Mouse (Mus musculus): ENCODE results near the gene Yif1b. TPM values are rescaled to one million over a fixed set of nuclear protein-coding genes. Genes with fewer than 3 reads are reported as not detected.
A peak's percentile ranks its signal among the peaks of the same experiment; 100 is the strongest.

Gene Yif1b
- polyA plus RNA-seq, 1 experiment from 2014 or later: 126 TPM

GRCm38 (mm10) chr7:29251166-29251565, 13.0 kb downstream of the Yif1b start:
- Histone ChIP-seq H3K27ac (ENCODE audit: low read length) (no peak overlapping the region), H3K4me3 (ENCODE audit: low read length) (no peak overlapping the region), H3K4me1 (replicated peaks; ENCODE audit: control insufficient read depth, insufficient read depth, low read length) (peaks cover 20% of the 10 kb centered on the region), H3K9ac (ENCODE audit: low read length) (no peak overlapping the region), H3K27me3 (ENCODE audit: control insufficient read depth, insufficient read depth, low read depth, low read length) (no peaks in the 10 kb centered on the region), H3K4me2 (ENCODE audit: low read depth, low read length) (no peak overlapping the region), H3K9me3 (ENCODE audit: control insufficient read depth, low read length) (no peaks in the 10 kb centered on the region), H3K36me3 (ENCODE audit: control insufficient read depth, insufficient read depth, low read length) (no peaks in the 10 kb centered on the region)
- 59% methylated on average over 3 of the region's 3 CpGs for WGBS
- ATAC-seq (ENCODE audit: low read depth): no peak

DNA sequence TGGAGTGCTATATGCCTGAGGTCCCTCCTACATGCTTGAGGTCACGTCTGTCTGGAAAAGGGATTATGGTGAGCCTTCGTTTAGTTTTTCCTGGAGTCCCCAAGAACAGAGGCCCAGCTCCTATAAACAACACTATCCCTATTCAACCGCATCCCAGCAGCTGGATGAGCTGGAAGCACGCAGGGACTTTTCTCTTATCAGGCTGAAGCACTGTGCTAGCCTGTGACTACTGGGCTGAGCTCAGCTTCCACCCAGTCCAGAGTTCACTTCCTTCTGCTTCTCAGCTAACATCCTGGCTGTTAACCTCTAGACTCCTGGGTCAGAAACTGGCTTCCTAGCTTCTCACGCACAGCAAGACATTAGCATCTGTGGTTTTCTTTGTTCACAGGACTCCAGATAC, 15.7 kb downstream of the Yif1b start:
- Histone ChIP-seq H3K4me3 (ENCODE audit: low read length) (no peak overlapping the region), H3K27ac (ENCODE audit: low read length) (no peak overlapping the region), H3K9me3 (ENCODE audit: control insufficient read depth, low read length) (no peaks in the 10 kb centered on the region), H3K4me1 (replicated peaks; ENCODE audit: control insufficient read depth, insufficient read depth, low read length) (peaks cover 10% of the 10 kb centered on the region), H3K9ac (ENCODE audit: low read length) (no peak overlapping the region), H3K27me3 (ENCODE audit: control insufficient read depth, insufficient read depth, low read depth, low read length) (no peaks in the 10 kb centered on the region), H3K36me3 (ENCODE audit: control insufficient read depth, insufficient read depth, low read length) (no peaks in the 10 kb centered on the region), H3K4me2 (ENCODE audit: low read depth, low read length) (no peak overlapping the region)
- no peak for ATAC-seq (ENCODE audit: low read depth)
- WGBS: 42% methylated on average over 5 of the region's 5 CpGs

- Histone ChIP-seq H3K9me3 (ENCODE audit: control insufficient read depth, low read length) (no peaks in the 10 kb centered on the region), H3K4me2 (ENCODE audit: low read depth, low read length) (no peak overlapping the region), H3K9ac (ENCODE audit: low read length) (no peak overlapping the region), H3K4me1 (replicated peaks; ENCODE audit: control insufficient read depth, insufficient read depth, low read length) (peaks cover 10% of the 10 kb centered on the region), H3K4me3 (ENCODE audit: low read length) (no peak overlapping the region), H3K36me3 (ENCODE audit: control insufficient read depth, insufficient read depth, low read length) (no peaks in the 10 kb centered on the region), H3K27me3 (ENCODE audit: control insufficient read depth, insufficient read depth, low read depth, low read length) (no peaks in the 10 kb centered on the region), H3K27ac (ENCODE audit: low read length) (no peak overlapping the region)
- ATAC-seq (ENCODE audit: low read depth): no peak
- 71% methylated on average over 4 of the region's 4 CpGs for WGBS
Observed at GRCm38 (mm10) chr7:29255875-29256274, 17.7 kb downstream of the Yif1b start.

- H3K27ac ChIP-seq (ENCODE audit: low read length): peak overlapping the region; percentile 37; the same call in 1 of the 2 replicates
Observed at GRCm38 (mm10) chr7:29257368-29257767, 19.2 kb downstream of the Yif1b start.

DNA sequence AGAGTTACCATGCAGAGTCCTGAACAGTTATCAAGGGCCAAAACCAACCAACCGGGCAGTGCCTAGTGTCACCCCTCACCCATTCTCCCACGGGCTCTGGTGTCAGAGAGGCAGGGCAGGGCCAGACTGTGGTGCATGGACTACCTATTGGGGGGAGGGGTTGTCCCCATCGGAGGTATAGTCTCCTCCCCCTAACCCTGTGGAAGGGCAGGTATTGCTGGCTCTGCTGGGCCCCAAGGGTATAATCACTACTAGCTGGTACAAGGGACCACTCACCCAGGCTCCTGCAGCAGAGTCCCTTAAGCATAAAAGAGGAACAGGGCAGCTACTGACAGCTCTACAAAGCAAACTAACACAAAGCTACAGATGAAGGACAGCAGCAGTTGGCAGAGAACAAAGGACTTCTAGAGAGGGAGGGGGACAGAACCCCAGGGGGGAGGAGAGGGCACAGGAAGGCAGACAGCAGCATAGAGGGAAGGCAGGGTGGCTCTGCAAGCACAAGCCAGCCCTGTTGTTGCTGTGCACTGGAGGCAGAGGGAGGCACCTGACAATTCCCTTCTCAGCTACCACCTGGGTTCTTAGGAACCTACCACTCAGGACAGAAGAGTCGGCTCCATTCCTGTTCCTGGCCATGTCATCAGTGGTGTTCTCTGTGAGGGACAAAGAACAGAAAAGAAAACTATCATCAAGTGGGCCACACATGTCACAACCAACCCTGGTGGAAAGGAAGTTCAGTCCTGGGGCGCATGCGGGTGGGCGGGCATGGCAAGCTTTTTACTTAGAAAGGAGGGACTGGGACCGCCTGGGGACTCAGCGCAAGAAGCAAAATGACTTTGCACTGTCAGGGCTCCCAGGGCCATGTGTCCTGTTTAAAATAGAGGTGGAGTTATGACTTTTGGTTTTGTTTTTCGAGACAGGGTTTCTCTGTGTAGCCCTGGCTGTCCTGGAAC, 21.9 kb downstream of the Yif1b start:
- Histone ChIP-seq H3K4me1 (replicated peaks; ENCODE audit: control insufficient read depth, insufficient read depth, low read length) (peaks cover 10% of the 10 kb centered on the region), H3K27ac (ENCODE audit: low read length) (no peak overlapping the region), H3K9ac (ENCODE audit: low read length) (no peak overlapping the region), H3K9me3 (ENCODE audit: control insufficient read depth, low read length) (no peaks in the 10 kb centered on the region), H3K4me2 (ENCODE audit: low read depth, low read length) (no peak overlapping the region), H3K36me3 (ENCODE audit: control insufficient read depth, insufficient read depth, low read length) (no peaks in the 10 kb centered on the region), H3K27me3 (ENCODE audit: control insufficient read depth, insufficient read depth, low read depth, low read length) (no peaks in the 10 kb centered on the region), H3K4me3 (ENCODE audit: low read length) (no peak overlapping the region)
- 78% methylated on average over 10 of the region's 10 CpGs for WGBS
- ATAC-seq (ENCODE audit: low read depth): 0 out of 2 replicates have a peak, but pooled peaks have one; percentile 21

More at GRCm38 (mm10) chr7:29257368-29257767, 19.2 kb downstream of the Yif1b start:
- H3K9me3 ChIP-seq (ENCODE audit: control insufficient read depth, low read length): no peaks in the 10 kb centered on the region
- no peak overlapping the region for H3K4me2 ChIP-seq (ENCODE audit: low read depth, low read length)
- no peak overlapping the region for H3K4me3 ChIP-seq (ENCODE audit: low read length)
- H3K4me1 ChIP-seq (replicated peaks; ENCODE audit: control insufficient read depth, insufficient read depth, low read length): peaks cover 10% of the 10 kb centered on the region
- ATAC-seq (ENCODE audit: low read depth): peak; percentile 61
- H3K27me3 ChIP-seq (ENCODE audit: control insufficient read depth, insufficient read depth, low read depth, low read length): no peaks in the 10 kb centered on the region
- H3K9ac ChIP-seq (ENCODE audit: low read length): no peak overlapping the region
- WGBS: 78% methylated on average over 1 of the region's 1 CpGs
- no peaks in the 10 kb centered on the region for H3K36me3 ChIP-seq (ENCODE audit: control insufficient read depth, insufficient read depth, low read length)

- WGBS: 51% methylated on average over 6 of the region's 6 CpGs
- Histone ChIP-seq H3K4me2 (ENCODE audit: low read depth, low read length) (no peak overlapping the region), H3K27ac (ENCODE audit: low read length) (no peak overlapping the region), H3K36me3 (ENCODE audit: control insufficient read depth, insufficient read depth, low read length) (no peaks in the 10 kb centered on the region), H3K27me3 (ENCODE audit: control insufficient read depth, insufficient read depth, low read depth, low read length) (no peaks in the 10 kb centered on the region), H3K4me3 (ENCODE audit: low read length) (no peak overlapping the region), H3K4me1 (replicated peaks; ENCODE audit: control insufficient read depth, insufficient read depth, low read length) (peaks cover 13% of the 10 kb centered on the region), H3K9me3 (ENCODE audit: control insufficient read depth, low read length) (no peaks in the 10 kb centered on the region), H3K9ac (ENCODE audit: low read length) (no peak overlapping the region)
- no peak for ATAC-seq (ENCODE audit: low read depth)
Observed at GRCm38 (mm10) chr7:29262151-29262550, 24.0 kb downstream of the Yif1b start.

- Histone ChIP-seq H3K9me3 (ENCODE audit: control insufficient read depth, low read length) (no peaks in the 10 kb centered on the region), H3K4me1 (replicated peaks; ENCODE audit: control insufficient read depth, insufficient read depth, low read length) (peaks cover 3% of the 10 kb centered on the region; the same call in 1 of the 2 replicates), H3K27ac (ENCODE audit: low read length) (no peak overlapping the region), H3K4me2 (ENCODE audit: low read depth, low read length) (no peak overlapping the region), H3K36me3 (ENCODE audit: control insufficient read depth, insufficient read depth, low read length) (no peaks in the 10 kb centered on the region), H3K27me3 (ENCODE audit: control insufficient read depth, insufficient read depth, low read depth, low read length) (no peaks in the 10 kb centered on the region), H3K4me3 (ENCODE audit: low read length) (no peak overlapping the region), H3K9ac (ENCODE audit: low read length) (no peak overlapping the region)
- ATAC-seq (ENCODE audit: low read depth): no peak
- 73% methylated on average over 3 of the region's 3 CpGs for whole genome bisulfite sequencing
Observed at GRCm38 (mm10) chr7:29263831-29264230, 25.7 kb downstream of the Yif1b start.

- Histone ChIP-seq H3K36me3 (ENCODE audit: control insufficient read depth, insufficient read depth, low read length) (no peaks in the 10 kb centered on the region), H3K4me2 (ENCODE audit: low read depth, low read length) (no peak overlapping the region), H3K4me1 (replicated peaks; ENCODE audit: control insufficient read depth, insufficient read depth, low read length) (peaks cover 5% of the 10 kb centered on the region; the same call in 1 of the 2 replicates), H3K9ac (ENCODE audit: low read length) (no peak overlapping the region), H3K9me3 (ENCODE audit: control insufficient read depth, low read length) (no peaks in the 10 kb centered on the region), H3K27ac (ENCODE audit: low read length) (no peak overlapping the region), H3K4me3 (ENCODE audit: low read length) (no peak overlapping the region), H3K27me3 (ENCODE audit: control insufficient read depth, insufficient read depth, low read depth, low read length) (no peaks in the 10 kb centered on the region)
- 69% methylated on average over 7 of the region's 7 CpGs for WGBS
- no peak for ATAC-seq (ENCODE audit: low read depth)
Observed at GRCm38 (mm10) chr7:29265636-29266035, 27.5 kb downstream of the Yif1b start.

- H3K9ac ChIP-seq (ENCODE audit: low read length): no peak overlapping the region
- no peak overlapping the region for H3K27ac ChIP-seq (ENCODE audit: low read length)
- H3K36me3 ChIP-seq (ENCODE audit: control insufficient read depth, insufficient read depth, low read length): no peaks in the 10 kb centered on the region
- peaks cover 16% of the 10 kb centered on the region for H3K4me1 ChIP-seq (replicated peaks; ENCODE audit: control insufficient read depth, insufficient read depth, low read length)
- no peaks in the 10 kb centered on the region for H3K27me3 ChIP-seq (ENCODE audit: control insufficient read depth, insufficient read depth, low read depth, low read length)
- ATAC-seq (ENCODE audit: low read depth): no peak
- no peak overlapping the region for H3K4me3 ChIP-seq (ENCODE audit: low read length)
- 43% methylated on average over 4 of the region's 4 CpGs for WGBS
- H3K9me3 ChIP-seq (ENCODE audit: control insufficient read depth, low read length): no peaks in the 10 kb centered on the region
- no peak overlapping the region for H3K4me2 ChIP-seq (ENCODE audit: low read depth, low read length)
Observed at GRCm38 (mm10) chr7:29266931-29267330, 28.8 kb downstream of the Yif1b start.

All from lung, embryonic 16.5 days (tissue).